Mouse (Mus musculus) embryonic facial prominence, embryonic 13.5 days (tissue): ENCODE data around the gene Gm13279. TPM values are rescaled to one million over a fixed set of nuclear protein-coding genes. Genes with fewer than 3 reads are reported as not detected.
A peak's percentile ranks its signal among the peaks of the same experiment; 100 is the strongest.
"Not testable (repeated sequence)": the region's sequence is repeated elsewhere in the genome, so short reads cannot be mapped to it uniquely, and the experiment has no call there.

Experiments
- ATAC-seq: fragments of 200-750 bp; cut with Nextera tagmentation; 2 replicates; pipeline ENCODE4 v1.8.0; 2017; ENCODE audit warnings: low read depth; ENCODE audit not compliant: insufficient number of reproducible peaks, insufficient read depth, low FRiP score, low TSS enrichment
- H3K27ac ChIP-seq: fragments of 300-500 bp; sonication (generic); 2 replicates; pipeline ENCODE4 v1.5.1; 2015; ENCODE audit warnings: moderate library complexity, mild to moderate bottlenecking, inconsistent platforms
- H3K27me3 ChIP-seq: fragments of 300-500 bp; sonication (generic); 2 replicates; pipeline ENCODE4 v1.6.1; 2015; ENCODE audit warnings: mild to moderate bottlenecking, inconsistent platforms
- H3K36me3 ChIP-seq: fragments of 300-500 bp; sonication (generic); 2 replicates; pipeline ENCODE4 v1.6.1; 2015; ENCODE audit warnings: mild to moderate bottlenecking, inconsistent platforms
- H3K4me1 ChIP-seq: fragments of 300-500 bp; sonication (generic); 2 replicates; pipeline ENCODE4 v1.6.1; 2015; ENCODE audit warnings: inconsistent platforms
- H3K4me2 ChIP-seq: fragments of 300-500 bp; sonication (generic); 2 replicates; pipeline ENCODE4 v1.6.1; 2015; ENCODE audit warnings: moderate library complexity, mild to moderate bottlenecking, inconsistent platforms
- H3K4me3 ChIP-seq: fragments of 300-500 bp; sonication (generic); 2 replicates; pipeline ENCODE4 v1.5.1; 2015; ENCODE audit warnings: mild to moderate bottlenecking, inconsistent platforms
- H3K9ac ChIP-seq: fragments of 300-500 bp; sonication (generic); 2 replicates; pipeline ENCODE4 v1.6.1; 2015; ENCODE audit warnings: mild to moderate bottlenecking, inconsistent platforms
- H3K9me3 ChIP-seq: fragments of 300-500 bp; sonication (generic); 2 replicates; pipeline ENCODE4 v1.6.1; 2016; ENCODE audit warnings: inconsistent platforms
- WGBS: fragments of 180-500 bp; shearing (Covaris S2); methylation state at CpG from one replicate; pipeline ENCODE4 v1.1.7; 2015; ENCODE audit warnings: mixed read lengths; 5-methylcytosine and 5-hydroxymethylcytosine counted together
- polyA plus RNA-seq: library from polyadenylated mRNA; unstranded; fragments of >200 nt; fragmentation: Nextera tagmentation; extraction: Ambion mirVana; gene quantifications from 2 replicates; pipeline ENCODE4 v1.2.1, GENCODE M21; 2015

The Gm13279 gene
- not detected in 2 replicates for polyA plus RNA-seq

GRCm38 (mm10) chr4:88797097-88797496 is at the start of gene Gm13279:
TSS of gene Gm13279 (plus strand) at chr4:88797397.
- not testable (repeated sequence) for H3K4me1 ChIP-seq, H3K9ac ChIP-seq, H3K27ac ChIP-seq, H3K4me3 ChIP-seq, ATAC-seq, H3K9me3 ChIP-seq, H3K4me2 ChIP-seq, H3K36me3 ChIP-seq, H3K27me3 ChIP-seq
- WGBS, result no CpG with 5 or more reads among the region's 28 CpGs

DNA sequence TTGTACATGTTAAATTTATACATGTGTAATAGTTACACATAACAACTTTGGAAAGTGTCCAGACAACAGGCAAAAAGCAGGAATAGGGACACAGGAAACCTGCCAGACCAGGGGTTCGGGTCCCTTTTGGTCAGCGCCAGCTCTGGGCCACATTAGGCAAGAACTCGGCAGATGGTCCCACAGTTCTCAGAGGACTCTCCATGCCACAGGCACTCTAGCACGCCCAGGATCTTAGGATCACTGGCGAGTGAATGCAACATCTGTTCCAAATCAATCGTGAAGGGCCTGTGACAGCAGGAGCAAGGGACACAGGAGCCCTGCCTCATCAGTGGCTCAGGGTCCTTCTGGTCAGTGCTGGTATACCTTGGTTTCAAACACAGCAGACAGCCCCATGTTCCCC is 47.3 kb upstream of the Gm13279 start:
- Histone ChIP-seq H3K4me1 (no peaks in the 10 kb centered on the region), H3K4me3 (no peak overlapping the region), H3K9me3 (no peaks in the 10 kb centered on the region), H3K27me3 (no peaks in the 10 kb centered on the region), H3K9ac (no peak overlapping the region), H3K4me2 (no peak overlapping the region), H3K36me3 (no peaks in the 10 kb centered on the region), H3K27ac (no peak overlapping the region)
- WGBS, result 28% methylated on average over 6 of the region's 6 CpGs
- ATAC-seq, result no peak

- not testable (repeated sequence) for H3K9me3 ChIP-seq, H3K36me3 ChIP-seq, H3K27me3 ChIP-seq, H3K4me1 ChIP-seq, H3K9ac ChIP-seq, H3K4me2 ChIP-seq, H3K27ac ChIP-seq, ATAC-seq, H3K4me3 ChIP-seq
- 67% methylated on average over 15 of the region's 15 CpGs for WGBS
Measured at GRCm38 (mm10) chr4:88754818-88755340, 42.3 kb upstream of the Gm13279 start, which contains the start of gene Gm13271. TSS of gene Gm13271 (plus strand) at chr4:88754868.

DNA sequence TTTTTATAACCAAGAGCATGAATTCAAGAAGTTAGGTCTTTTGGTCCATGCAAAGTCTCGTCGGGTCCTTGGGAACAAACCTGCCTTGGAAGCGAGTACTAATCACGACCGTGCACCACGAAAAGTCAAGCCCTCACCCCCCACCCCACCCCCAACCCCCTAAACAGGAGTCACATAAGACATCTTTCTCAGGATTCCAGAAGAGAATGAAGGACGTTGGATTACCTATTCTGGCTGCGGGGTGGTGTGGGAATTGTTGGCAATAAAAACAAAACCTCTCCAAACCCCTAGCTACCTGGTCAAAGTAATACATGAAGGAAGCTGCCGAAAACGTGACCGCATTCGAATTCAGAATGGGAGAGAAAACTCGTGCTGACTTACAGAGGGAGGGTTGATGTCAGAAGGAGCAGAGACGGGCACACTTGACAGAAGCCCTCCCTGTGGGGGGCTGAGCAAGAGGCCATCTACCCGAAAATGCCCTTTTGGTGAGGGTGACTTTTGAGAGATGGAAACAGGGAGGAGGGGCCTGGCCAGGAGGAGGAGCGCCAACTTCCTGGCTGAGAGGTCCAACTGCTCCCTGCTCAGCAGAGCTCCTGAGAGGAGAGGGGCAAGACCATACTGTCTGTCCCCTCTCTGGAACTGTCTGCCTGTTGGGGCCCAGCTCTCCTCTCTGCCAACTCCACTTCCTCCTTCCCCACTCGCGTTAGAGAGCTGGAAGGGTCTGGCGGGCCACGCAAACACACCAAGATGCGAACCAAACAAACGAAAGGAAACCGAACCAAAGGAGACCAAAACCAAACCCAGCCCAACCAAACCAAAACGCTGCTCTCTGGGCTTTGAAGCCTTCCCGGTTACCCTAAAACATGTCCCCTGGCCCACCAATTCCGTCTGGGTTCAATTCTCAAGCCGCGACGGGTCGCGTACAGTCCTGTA is 40.4 kb upstream of the Gm13279 start:
- Histone ChIP-seq H3K4me3 (peak overlapping the region; percentile 55), H3K9ac (peak overlapping the region; percentile 78), H3K4me2 (peak overlapping the region; percentile 71), H3K27ac (peak overlapping the region; percentile 95)
- H3K4me1 ChIP-seq, H3K27me3 ChIP-seq, ATAC-seq, H3K36me3 ChIP-seq, H3K9me3 ChIP-seq: not testable (repeated sequence)
- 7% methylated on average over 29 of the region's 31 CpGs for WGBS

- peak; percentile 100 for ATAC-seq
- not testable (repeated sequence) for H3K27me3 ChIP-seq, H3K4me1 ChIP-seq, H3K36me3 ChIP-seq, H3K9me3 ChIP-seq
- under 1% methylated on average over 21 of the region's 21 CpGs for WGBS
- Histone ChIP-seq H3K9ac (peak overlapping the region; percentile 78), H3K4me3 (peak overlapping the region; percentile 55), H3K27ac (peak overlapping the region; percentile 95), H3K4me2 (peak overlapping the region; percentile 71)
Measured at GRCm38 (mm10) chr4:88757628-88758031, 39.6 kb upstream of the Gm13279 start.

DNA sequence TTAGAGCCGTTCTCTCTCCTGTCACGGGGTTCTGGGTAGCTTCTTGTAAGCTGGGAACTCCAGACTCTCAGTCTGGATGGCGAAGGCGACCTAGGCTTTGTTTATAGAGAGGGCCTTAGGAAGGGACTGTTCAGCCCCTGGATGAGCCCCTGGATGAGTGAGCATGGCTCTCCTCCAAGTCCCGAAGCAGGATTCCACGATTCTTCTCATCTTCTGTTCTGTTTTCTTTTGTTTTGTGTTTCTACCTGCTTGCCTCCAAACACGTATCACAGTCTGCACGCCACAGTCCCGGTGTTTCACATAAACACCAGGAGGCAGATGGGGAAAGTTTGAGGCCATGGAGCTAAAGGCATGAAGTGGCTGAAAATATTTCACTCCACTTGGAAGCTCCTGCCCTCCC is 38.4 kb upstream of the Gm13279 start:
- H3K4me3 ChIP-seq, H3K27ac ChIP-seq, H3K9ac ChIP-seq, ATAC-seq, H3K36me3 ChIP-seq, H3K4me1 ChIP-seq, H3K27me3 ChIP-seq, H3K4me2 ChIP-seq, H3K9me3 ChIP-seq: not testable (repeated sequence)
- WGBS, result 82% methylated on average over 9 of the region's 9 CpGs

GRCm38 (mm10) chr4:88759610-88760268 is 37.5 kb upstream of the Gm13279 start, which contains the start of gene Gm13283:
TSS of gene Gm13283 (plus strand) at chr4:88760119.
- H3K27ac ChIP-seq, result peak within 1 kb of the TSS; percentile 68
- H3K9ac ChIP-seq, result peak within 1 kb of the TSS; percentile 61; the same call in 1 of the 2 replicates
- H3K9me3 ChIP-seq, H3K4me1 ChIP-seq, H3K27me3 ChIP-seq, H3K36me3 ChIP-seq, ATAC-seq: not testable (repeated sequence)
- 20% methylated on average over 9 of the region's 14 CpGs for WGBS
- peak within 1 kb of the TSS; percentile 60 for H3K4me2 ChIP-seq
- peak within 1 kb of the TSS; percentile 45 for H3K4me3 ChIP-seq

- H3K36me3 ChIP-seq, H3K27me3 ChIP-seq, ATAC-seq, H3K4me1 ChIP-seq, H3K9me3 ChIP-seq: not testable (repeated sequence)
- peak overlapping the region; percentile 60 for H3K4me2 ChIP-seq
- peak overlapping the region; percentile 45 for H3K4me3 ChIP-seq
- peak overlapping the region; percentile 68 for H3K27ac ChIP-seq
- under 1% methylated on average over 26 of the region's 28 CpGs for WGBS
- H3K9ac ChIP-seq, result peak overlapping the region; percentile 61; the same call in 1 of the 2 replicates
Measured at GRCm38 (mm10) chr4:88760431-88760830, 36.8 kb upstream of the Gm13279 start.

GRCm38 (mm10) chr4:88761776-88762175 is 35.4 kb upstream of the Gm13279 start:
- WGBS, result 76% methylated on average over 6 of the region's 8 CpGs
- H3K4me1 ChIP-seq, H3K4me3 ChIP-seq, ATAC-seq, H3K9ac ChIP-seq, H3K9me3 ChIP-seq, H3K27me3 ChIP-seq, H3K27ac ChIP-seq, H3K4me2 ChIP-seq, H3K36me3 ChIP-seq: not testable (repeated sequence)

DNA sequence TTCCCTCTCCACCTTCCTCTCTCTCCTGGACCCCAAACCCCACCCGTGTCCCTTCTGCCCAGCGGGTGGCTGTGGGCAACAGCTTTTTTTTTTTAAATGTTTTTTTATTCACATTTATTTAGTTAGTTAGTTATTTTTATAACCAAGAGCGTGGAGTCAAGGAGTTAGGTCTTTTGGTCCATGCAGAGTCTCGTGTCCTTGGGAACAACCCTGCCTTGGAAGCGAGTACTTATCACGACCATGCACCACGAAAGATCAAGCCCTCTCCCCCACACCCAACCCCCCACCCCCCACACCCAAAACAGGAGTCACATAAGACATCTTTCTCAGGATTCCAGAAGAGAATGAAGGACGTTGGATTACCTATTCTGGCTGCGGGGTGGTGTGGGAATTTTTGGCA is 34.9 kb upstream of the Gm13279 start:
- 48% methylated on average over 9 of the region's 9 CpGs for WGBS
- H3K4me2 ChIP-seq, result peak overlapping the region; percentile 51; the same call in 1 of the 2 replicates
- not testable (repeated sequence) for H3K27me3 ChIP-seq, H3K27ac ChIP-seq, H3K36me3 ChIP-seq, H3K4me3 ChIP-seq, H3K9ac ChIP-seq, ATAC-seq, H3K4me1 ChIP-seq, H3K9me3 ChIP-seq

- H3K9me3 ChIP-seq, H3K4me1 ChIP-seq, H3K36me3 ChIP-seq, H3K27me3 ChIP-seq, ATAC-seq: not testable (repeated sequence)
- Histone ChIP-seq H3K9ac (peak overlapping the region; percentile 67), H3K4me2 (peak overlapping the region; percentile 57), H3K27ac (peak overlapping the region; percentile 64; the same call in 1 of the 2 replicates), H3K4me3 (peak overlapping the region; percentile 45)
- 5% methylated on average over 29 of the region's 42 CpGs for WGBS
Measured at GRCm38 (mm10) chr4:88763384-88764018, 33.7 kb upstream of the Gm13279 start.
